Mouse (Mus musculus): ENCODE measurements around the gene Bbof1.

Gene Bbof1

DNA sequence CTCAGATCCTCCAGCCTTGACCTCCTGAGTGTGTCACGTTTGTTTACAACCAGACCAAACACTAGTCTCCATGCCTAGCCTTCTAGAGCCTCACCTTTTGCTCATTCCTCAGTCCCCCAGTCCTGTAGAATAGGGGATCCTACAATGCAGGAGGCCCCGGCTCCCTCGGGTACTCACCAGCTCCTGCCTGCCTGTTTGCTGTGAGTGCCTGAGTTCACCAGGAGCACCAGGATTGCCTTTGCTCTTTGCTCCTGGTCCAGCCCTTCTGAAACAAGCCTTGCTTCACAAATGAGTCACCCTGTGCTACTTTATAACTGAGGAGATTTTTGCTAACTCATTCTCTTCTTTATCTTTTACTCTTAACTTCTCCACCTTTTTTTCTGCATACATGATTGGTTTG is 8.2 kb upstream of the Bbof1 start:
- DNase-seq, result peak; percentile 76 to 79

GRCm38 (mm10) chr12:84402923-84403322 is 5.9 kb upstream of the Bbof1 start:
- DNase-seq, result peak; percentile 56 to 59

DNA sequence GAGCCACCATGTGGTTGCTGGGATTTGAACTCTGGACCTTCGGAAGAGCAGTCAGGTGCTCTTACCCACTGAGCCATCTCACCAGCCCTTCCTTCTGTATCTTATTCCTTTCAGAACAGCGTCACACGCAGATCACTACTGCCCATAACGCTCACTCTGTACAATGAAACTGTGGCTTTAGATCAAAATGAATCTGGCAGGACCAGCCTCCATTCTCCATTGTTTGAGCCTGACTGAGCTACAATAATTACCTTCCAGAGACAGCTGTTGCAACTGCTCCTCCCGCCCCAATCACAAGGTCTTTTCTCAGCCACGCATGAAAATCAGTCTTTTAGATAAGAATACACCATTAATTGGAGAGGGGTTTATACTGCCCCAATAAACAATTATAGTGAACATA is 4.3 kb upstream of the Bbof1 start:
- DNase-seq, result no peak

DNA sequence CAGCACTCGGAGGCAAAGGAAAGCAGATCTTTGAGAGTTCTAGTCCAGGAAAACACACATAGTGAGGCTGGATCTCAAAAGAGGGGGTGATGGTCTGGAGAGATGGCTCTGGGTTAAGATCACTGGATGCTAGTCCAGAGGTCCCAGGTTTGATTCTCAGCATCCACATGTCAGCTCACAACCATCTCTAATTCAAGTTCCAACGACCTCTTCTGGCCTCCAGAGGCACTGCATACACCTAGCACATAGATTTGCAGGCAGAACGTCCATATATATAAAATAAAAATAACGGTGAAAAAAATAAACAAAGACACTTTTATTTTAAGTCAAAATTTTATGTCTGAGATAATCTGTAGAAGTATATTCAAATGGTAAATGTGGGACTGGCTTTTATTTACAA is 1.6 kb upstream of the Bbof1 start:
- DNase-seq, result no peak

DNA sequence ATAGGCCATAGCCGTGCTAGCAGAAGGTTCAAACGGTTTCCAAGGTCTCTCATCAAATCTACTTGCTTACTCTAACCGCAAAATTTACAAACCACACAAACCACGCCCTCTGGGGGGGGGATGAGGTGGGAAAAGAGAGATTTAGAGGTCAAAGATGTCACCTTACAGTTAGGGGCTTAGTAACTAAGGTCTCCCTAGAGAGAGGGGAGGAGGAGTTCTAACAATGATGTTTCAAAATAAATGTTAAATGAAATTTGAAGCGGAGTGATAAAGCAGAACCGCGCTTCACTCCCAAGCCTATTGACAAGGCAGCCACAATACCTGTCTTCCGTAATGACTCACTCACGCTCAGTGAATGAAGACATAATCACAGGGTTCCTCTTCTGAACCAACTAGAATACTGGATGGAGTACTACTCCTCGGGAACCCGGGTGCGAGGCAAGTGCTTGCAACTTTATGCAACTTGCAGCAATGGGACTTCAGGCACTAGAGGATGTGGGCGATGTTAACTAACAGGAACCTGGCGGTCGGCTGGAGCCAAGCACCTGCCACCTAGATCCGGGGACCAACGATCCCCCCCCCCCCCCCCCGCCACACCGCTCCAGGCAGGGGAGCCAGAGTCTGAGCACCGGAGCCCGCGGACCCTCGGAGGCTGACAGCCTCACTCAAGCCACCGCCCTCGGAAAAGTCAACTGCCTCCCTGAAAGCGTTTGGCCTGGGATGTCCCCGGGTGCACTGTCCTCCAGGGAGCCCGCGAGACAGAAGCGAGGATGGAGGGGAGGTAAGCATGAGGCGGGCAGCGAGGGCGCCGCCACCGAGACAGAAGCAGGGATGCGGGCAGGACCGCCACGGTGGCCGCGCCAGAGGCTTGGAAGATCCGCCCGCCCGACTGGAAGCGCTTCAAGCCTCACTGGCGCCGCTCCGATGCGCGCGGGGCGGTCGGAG is 725 bp upstream of the Bbof1 start:
- DNase-seq, result peak; percentile 30 to 48

GRCm38 (mm10) chr12:84416834-84417604 is 8.1 kb downstream of the Bbof1 start, which contains the start of gene Rnf113a2:
Rnf113a2 (plus strand) TSS chr12:84417196.
- peak; percentile 86 to 93 for DNase-seq

GRCm38 (mm10) chr12:84417605-84417922 is 8.7 kb downstream of the Bbof1 start:
- no peak for DNase-seq

- DNase-seq, result no peak
These were observed 15.1 kb downstream of the Bbof1 start for GRCm38 (mm10) chr12:84423990-84424389.

DNA sequence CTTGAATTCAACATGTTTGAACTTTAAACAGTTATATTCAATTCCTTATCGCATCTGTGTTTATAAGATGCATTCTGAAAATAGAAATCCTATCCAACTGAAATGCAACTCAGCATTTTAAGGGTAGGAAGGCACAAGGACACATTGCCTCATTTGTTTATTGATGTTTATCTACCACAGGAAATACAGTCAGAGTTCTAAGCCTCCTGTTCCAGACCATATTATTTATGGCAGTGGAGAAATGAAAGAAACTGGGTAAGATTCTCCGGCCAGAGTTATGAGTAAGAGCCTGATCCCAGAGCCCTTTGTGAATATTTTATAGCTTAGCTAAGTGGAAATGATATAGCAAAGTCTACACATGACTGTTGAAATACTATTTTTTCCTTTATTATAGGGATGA is 21.0 kb downstream of the Bbof1 start:
- DNase-seq, result no peak

- no peak for DNase-seq
These were observed 29.8 kb downstream of the Bbof1 start for GRCm38 (mm10) chr12:84438697-84439096.

GRCm38 (mm10) chr12:84442526-84442925 is 33.7 kb downstream of the Bbof1 start:
- DNase-seq, result no peak

- DNase-seq, result peak in 1 of 2 experiments; percentile 62
These were observed 38.5 kb downstream of the Bbof1 start for GRCm38 (mm10) chr12:84447386-84447785.

DNA sequence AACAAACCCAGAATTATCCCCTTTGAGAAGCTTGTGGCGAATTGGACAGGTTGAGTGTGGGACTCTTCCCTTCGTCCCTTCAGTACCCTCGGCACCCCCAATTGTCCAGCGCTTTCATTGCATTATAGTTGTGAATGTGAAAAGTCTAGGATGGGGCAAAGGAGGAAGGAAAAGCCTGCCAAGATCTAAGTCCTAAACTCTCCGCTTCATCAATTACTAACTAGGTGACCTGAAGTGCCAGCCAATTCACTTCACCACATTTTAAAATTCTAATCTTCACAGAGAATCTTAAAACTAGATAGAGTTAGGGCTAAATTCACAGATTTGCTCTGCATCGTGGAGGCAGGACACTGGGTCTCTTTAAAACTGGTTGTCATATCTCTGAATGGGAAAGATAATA is 39.3 kb downstream of the Bbof1 start:
- peak; percentile 22 to 51 for DNase-seq

DNA sequence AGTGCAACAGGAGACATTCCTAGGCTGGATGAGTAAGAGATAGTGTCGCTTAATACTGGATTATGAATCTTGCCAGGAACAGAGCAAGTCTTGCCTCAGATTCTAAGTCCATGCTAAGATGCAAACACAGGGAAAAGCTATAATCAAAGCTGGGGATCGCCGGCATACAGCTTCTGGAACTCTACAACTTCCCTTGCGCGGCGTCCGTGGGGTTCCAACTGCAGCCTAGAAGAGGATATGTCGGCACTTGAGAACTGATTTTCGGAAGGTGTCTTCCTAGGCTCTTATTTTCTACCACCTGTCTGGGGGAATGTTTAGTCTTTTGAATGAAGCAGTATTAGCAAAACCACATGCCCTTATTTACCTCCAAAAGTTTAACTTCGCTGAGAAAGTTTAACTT is 41.0 kb downstream of the Bbof1 start:
- DNase-seq, result peak; percentile 9 to 34

- peak; percentile 81 to 86 for DNase-seq
These were observed 41.5 kb downstream of the Bbof1 start for GRCm38 (mm10) chr12:84450351-84450717.

GRCm38 (mm10) chr12:84450718-84451646 is 42.1 kb downstream of the Bbof1 start, which contains the start of the genes Aldh6a1 and Lin52:
Aldh6a1 (minus strand) TSS chr12:84451004.
Lin52 (plus strand) TSS chr12:84451422.
- peak; percentile 98 to 100 for DNase-seq

- DNase-seq, result peak in 1 of 2 experiments; percentile 30
These were observed 42.9 kb downstream of the Bbof1 start for GRCm38 (mm10) chr12:84451801-84452200.

GRCm38 (mm10) chr12:84456911-84457310 is 48.0 kb downstream of the Bbof1 start:
- DNase-seq, result no peak

DNA sequence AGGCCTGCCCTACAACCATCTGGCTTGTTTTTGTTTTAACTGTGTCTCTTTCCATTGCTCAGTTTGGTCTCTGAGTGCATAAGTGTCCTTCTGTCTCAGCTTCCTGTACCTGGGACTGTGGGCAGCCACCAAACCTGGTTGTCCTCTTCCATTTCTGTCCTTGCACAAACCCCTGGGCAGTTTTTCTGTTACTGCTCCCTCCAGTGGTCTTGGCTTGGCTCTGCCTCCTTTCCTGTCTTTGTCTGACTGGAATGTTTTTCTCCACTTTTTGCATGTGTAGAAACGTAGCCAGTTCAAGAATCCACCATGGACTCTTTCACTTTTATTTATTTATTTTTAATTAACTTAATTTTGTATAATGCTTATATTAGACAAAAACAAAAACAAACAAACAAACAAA is 51.0 kb downstream of the Bbof1 start:
- peak in 1 of 2 experiments; percentile 17 for DNase-seq

- DNase-seq, result no peak
These were observed 52.5 kb downstream of the Bbof1 start for GRCm38 (mm10) chr12:84461416-84461815.

DNA sequence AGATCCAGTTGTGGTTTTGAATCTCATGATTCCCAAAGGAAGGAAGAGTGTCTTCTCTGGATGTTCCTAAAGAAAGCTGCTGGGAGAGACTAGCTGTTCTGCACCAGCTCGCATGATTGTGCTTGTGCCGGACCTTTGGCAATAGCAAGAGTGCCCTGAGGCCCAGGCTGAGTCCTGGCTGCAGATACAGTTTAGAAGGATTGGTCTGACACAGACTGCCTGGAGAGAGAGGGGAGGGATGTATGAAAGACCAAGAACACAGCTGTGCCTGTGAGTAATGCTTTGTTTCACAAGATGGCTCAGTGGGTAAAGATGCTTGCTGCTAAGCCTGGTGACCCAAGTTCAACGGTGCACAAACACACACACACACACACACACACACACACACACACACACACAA is 54.0 kb downstream of the Bbof1 start:
- DNase-seq, result no peak

DNA sequence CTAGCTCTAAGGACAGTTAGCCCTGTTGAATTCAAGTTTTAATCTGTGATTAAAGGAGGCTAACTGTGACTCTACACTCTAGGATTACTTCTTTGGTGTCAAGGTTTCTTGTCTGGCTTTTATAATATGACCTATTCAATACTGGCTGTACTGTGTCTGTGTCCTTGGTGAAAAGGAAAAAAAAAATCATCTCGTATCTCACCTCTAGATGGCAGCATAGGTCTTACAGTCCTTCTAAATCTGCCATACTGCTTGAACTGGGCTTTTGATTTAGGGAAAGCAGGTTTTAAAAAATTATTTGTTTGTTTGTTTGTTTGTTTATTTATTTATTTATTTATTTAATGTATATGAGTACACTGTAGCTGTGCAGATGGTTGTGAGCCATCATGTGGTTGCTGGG is 59.8 kb downstream of the Bbof1 start:
- peak in 1 of 2 experiments; percentile 53 for DNase-seq

GRCm38 (mm10) chr12:84478937-84479336 is 70.1 kb downstream of the Bbof1 start:
- DNase-seq, result peak in 1 of 2 experiments; percentile 12
